Mouse (Mus musculus) liver, embryonic 13.5 days (tissue): ENCODE measurements around the gene Skida1. TPM values are rescaled to one million over a fixed set of nuclear protein-coding genes. Genes with fewer than 3 reads are reported as not detected.

ENCODE experiments used
- ATAC-seq: fragments of 200-750 bp; cut with Nextera tagmentation; 2 replicates; pipeline ENCODE4 v1.8.0; 2017; ENCODE audit warnings: low read depth, mild to moderate bottlenecking, moderate number of reproducible peaks, moderate library complexity
- DNase-seq: peaks from one replicate; pipeline ENCODE4 v3.0.0; 2022
- H3K27ac ChIP-seq: fragments of 300-500 bp; sonication (generic); 2 replicates; pipeline ENCODE4 v1.5.1; 2015; ENCODE audit warnings: moderate library complexity, mild to moderate bottlenecking, inconsistent platforms
- H3K27me3 ChIP-seq: fragments of 300-500 bp; sonication (generic); 2 replicates; pipeline ENCODE4 v1.6.1; 2015; ENCODE audit warnings: mild to moderate bottlenecking, inconsistent platforms
- H3K36me3 ChIP-seq: fragments of 300-500 bp; sonication (generic); 2 replicates; pipeline ENCODE4 v1.6.1; 2015; ENCODE audit warnings: mild to moderate bottlenecking, inconsistent platforms
- H3K4me1 ChIP-seq: fragments of 300-500 bp; sonication (generic); replicated peaks from 2 replicates; pipeline ENCODE4 v1.6.1; 2015; ENCODE audit warnings: inconsistent platforms
- H3K4me2 ChIP-seq: fragments of 300-500 bp; sonication (generic); 2 replicates; pipeline ENCODE4 v1.6.1; 2015; ENCODE audit warnings: inconsistent platforms, mild to moderate bottlenecking, moderate library complexity
- H3K4me3 ChIP-seq: fragments of 300-500 bp; sonication (generic); replicated peaks from 2 replicates; pipeline ENCODE4 v1.5.1; 2015; ENCODE audit warnings: mild to moderate bottlenecking, inconsistent platforms
- H3K9ac ChIP-seq: fragments of 300-500 bp; sonication (generic); 2 replicates; pipeline ENCODE4 v1.6.1; 2015; ENCODE audit warnings: mild to moderate bottlenecking, inconsistent platforms
- H3K9me3 ChIP-seq: fragments of 300-500 bp; sonication (generic); replicated peaks from 2 replicates; pipeline ENCODE4 v1.6.1; 2016; ENCODE audit warnings: inconsistent platforms
- WGBS: fragments of 180-500 bp; shearing (Covaris S2); methylation state at CpG from one replicate; pipeline ENCODE4 v1.1.7; 2015; ENCODE audit not compliant: insufficient replicate concordance; 5-methylcytosine and 5-hydroxymethylcytosine counted together
- polyA plus RNA-seq: library from polyadenylated mRNA; unstranded; fragments of >200 nt; fragmentation: Nextera tagmentation; extraction: Ambion mirVana; gene quantifications from 2 replicates; pipeline ENCODE4 v1.2.1, GENCODE M21; 2015

Skida1 gene
- polyA plus RNA-seq, 1 experiment from 2014 or later, result 0.47 TPM

GRCm38 (mm10) chr2:18064356-18064858 is 15.6 kb upstream of the Skida1 start:
- 2% methylated on average over 53 of the region's 58 CpGs for WGBS
- Histone ChIP-seq H3K4me2 (peak overlapping the region; percentile 87), H3K4me1 (peaks cover 31% of the 10 kb centered on the region), H3K9me3 (no peaks in the 10 kb centered on the region), H3K27me3 (no peaks in the 10 kb centered on the region), H3K27ac (peak overlapping the region; percentile 99), H3K4me3 (peak overlapping the region; percentile 96), H3K9ac (peak overlapping the region; percentile 99), H3K36me3 (peaks cover 19% of the 10 kb centered on the region)
- ATAC-seq (peak; percentile 92), DNase-seq (peak; percentile 85)

GRCm38 (mm10) chr2:18063763-18064251 is 15.0 kb upstream of the Skida1 start:
- ATAC-seq, result peak; percentile 45
- H3K36me3 ChIP-seq, result peaks cover 18% of the 10 kb centered on the region
- peak; percentile 48 for DNase-seq
- no peaks in the 10 kb centered on the region for H3K27me3 ChIP-seq
- H3K27ac ChIP-seq, result peak overlapping the region; percentile 99
- no peaks in the 10 kb centered on the region for H3K9me3 ChIP-seq
- H3K4me3 ChIP-seq, result peak overlapping the region; percentile 96
- H3K9ac ChIP-seq, result peak overlapping the region; percentile 99
- peak overlapping the region; percentile 87 for H3K4me2 ChIP-seq
- H3K4me1 ChIP-seq, result peaks cover 36% of the 10 kb centered on the region
- WGBS, result 0% methylated on average over 18 of the region's 18 CpGs

- DNase-seq (no peak), ATAC-seq (no peak)
- H3K27me3 ChIP-seq, result no peaks in the 10 kb centered on the region
- no peak overlapping the region for H3K9ac ChIP-seq
- H3K9me3 ChIP-seq, result no peaks in the 10 kb centered on the region
- 70% methylated on average over 1 of the region's 1 CpGs for WGBS
- no peak overlapping the region for H3K4me3 ChIP-seq
- H3K4me1 ChIP-seq, result peaks cover 26% of the 10 kb centered on the region
- no peak overlapping the region for H3K4me2 ChIP-seq
- no peaks in the 10 kb centered on the region for H3K36me3 ChIP-seq
- H3K27ac ChIP-seq, result no peak overlapping the region
Observed at GRCm38 (mm10) chr2:18060396-18060795, 11.5 kb upstream of the Skida1 start.

GRCm38 (mm10) chr2:18059891-18060290 is 11.0 kb upstream of the Skida1 start:
- Histone ChIP-seq H3K4me1 (peaks cover 31% of the 10 kb centered on the region), H3K27ac (no peak overlapping the region), H3K27me3 (no peaks in the 10 kb centered on the region), H3K9ac (no peak overlapping the region), H3K36me3 (no peaks in the 10 kb centered on the region), H3K4me2 (no peak overlapping the region), H3K9me3 (no peaks in the 10 kb centered on the region), H3K4me3 (no peak overlapping the region)
- no peak for ATAC-seq
- WGBS, result 63% methylated on average over 1 of the region's 1 CpGs
- no peak for DNase-seq

- WGBS, result 28% methylated on average over 2 of the region's 2 CpGs
- no peak overlapping the region for H3K4me2 ChIP-seq
- no peaks in the 10 kb centered on the region for H3K9me3 ChIP-seq
- DNase-seq (no peak), ATAC-seq (no peak)
- H3K4me3 ChIP-seq, result no peak overlapping the region
- H3K36me3 ChIP-seq, result no peaks in the 10 kb centered on the region
- H3K27me3 ChIP-seq, result no peaks in the 10 kb centered on the region; the same call in 1 of the 2 replicates
- H3K9ac ChIP-seq, result no peak overlapping the region
- peaks cover 35% of the 10 kb centered on the region for H3K4me1 ChIP-seq
- H3K27ac ChIP-seq, result no peak overlapping the region
Observed at GRCm38 (mm10) chr2:18059063-18059462, 10.2 kb upstream of the Skida1 start.

GRCm38 (mm10) chr2:18058146-18058708 is 9.4 kb upstream of the Skida1 start:
- Histone ChIP-seq H3K4me2 (peak overlapping the region; percentile 92), H3K27ac (peak overlapping the region; percentile 99), H3K4me1 (peaks cover 36% of the 10 kb centered on the region), H3K27me3 (peaks cover 5% of the 10 kb centered on the region; the same call in 1 of the 2 replicates), H3K4me3 (peak overlapping the region; percentile 74), H3K9ac (peak overlapping the region; percentile 93), H3K9me3 (no peaks in the 10 kb centered on the region), H3K36me3 (no peaks in the 10 kb centered on the region)
- no peak for DNase-seq
- WGBS, result 29% methylated on average over 9 of the region's 9 CpGs
- ATAC-seq, result no peak

GRCm38 (mm10) chr2:18057336-18058145 is 8.7 kb upstream of the Skida1 start:
- DNase-seq, result peak; percentile 58
- H3K4me1 ChIP-seq, result peaks cover 36% of the 10 kb centered on the region

GRCm38 (mm10) chr2:18056786-18057255 is 8.0 kb upstream of the Skida1 start:
- Histone ChIP-seq H3K4me3 (peak overlapping the region; percentile 74), H3K27me3 (peaks cover 9% of the 10 kb centered on the region), H3K4me2 (peak overlapping the region; percentile 92), H3K27ac (peak overlapping the region; percentile 99), H3K9ac (peak overlapping the region; percentile 93), H3K36me3 (no peaks in the 10 kb centered on the region), H3K4me1 (peaks cover 36% of the 10 kb centered on the region), H3K9me3 (no peaks in the 10 kb centered on the region)
- WGBS, result under 1% methylated on average over 31 of the region's 50 CpGs
- ATAC-seq (peak; percentile 94), DNase-seq (peak; percentile 90)

More at GRCm38 (mm10) chr2:18057336-18058145, 8.7 kb upstream of the Skida1 start:
- H3K4me3 ChIP-seq, result peak overlapping the region; percentile 74
- under 1% methylated on average over 48 of the region's 48 CpGs for WGBS
- H3K9me3 ChIP-seq, result no peaks in the 10 kb centered on the region
- peak overlapping the region; percentile 99 for H3K27ac ChIP-seq
- peak; percentile 13; the same call in 1 of the 2 replicates for ATAC-seq
- peaks cover 6% of the 10 kb centered on the region; the same call in 1 of the 2 replicates for H3K27me3 ChIP-seq
- H3K9ac ChIP-seq, result peak overlapping the region; percentile 93
- H3K4me2 ChIP-seq, result peak overlapping the region; percentile 92
- H3K36me3 ChIP-seq, result no peaks in the 10 kb centered on the region

- peak; percentile 92 for DNase-seq
- peak; percentile 43 for ATAC-seq
- Histone ChIP-seq H3K36me3 (no peaks in the 10 kb centered on the region), H3K27ac (peak overlapping the region; percentile 99), H3K9ac (peak overlapping the region; percentile 93), H3K9me3 (no peaks in the 10 kb centered on the region), H3K4me3 (peak overlapping the region; percentile 74), H3K4me1 (peaks cover 36% of the 10 kb centered on the region), H3K27me3 (peaks cover 15% of the 10 kb centered on the region), H3K4me2 (peak overlapping the region; percentile 92)
- under 1% methylated on average over 56 of the region's 66 CpGs for WGBS
Observed at GRCm38 (mm10) chr2:18055929-18056785, 7.3 kb upstream of the Skida1 start.

- Histone ChIP-seq H3K4me2 (peak within 1 kb of the TSS; percentile 92), H3K4me1 (peaks cover 38% of the 10 kb centered on the region), H3K27ac (peak within 1 kb of the TSS; percentile 99), H3K36me3 (no peaks in the 10 kb centered on the region), H3K27me3 (peaks cover 24% of the 10 kb centered on the region), H3K9ac (peak within 1 kb of the TSS; percentile 93), H3K4me3 (peak within 1 kb of the TSS; percentile 74), H3K9me3 (no peaks in the 10 kb centered on the region)
- ATAC-seq, result no peak
- WGBS, result 4% methylated on average over 20 of the region's 20 CpGs
- DNase-seq, result no peak
Observed at GRCm38 (mm10) chr2:18055016-18055928, 6.4 kb upstream of the Skida1 start, which contains the start of gene Mllt10. Gene Mllt10, plus strand, starts transcription at chr2:18055237.
